Mouse (Mus musculus): ENCODE measurements around the gene Palld.

Palld gene

DNA sequence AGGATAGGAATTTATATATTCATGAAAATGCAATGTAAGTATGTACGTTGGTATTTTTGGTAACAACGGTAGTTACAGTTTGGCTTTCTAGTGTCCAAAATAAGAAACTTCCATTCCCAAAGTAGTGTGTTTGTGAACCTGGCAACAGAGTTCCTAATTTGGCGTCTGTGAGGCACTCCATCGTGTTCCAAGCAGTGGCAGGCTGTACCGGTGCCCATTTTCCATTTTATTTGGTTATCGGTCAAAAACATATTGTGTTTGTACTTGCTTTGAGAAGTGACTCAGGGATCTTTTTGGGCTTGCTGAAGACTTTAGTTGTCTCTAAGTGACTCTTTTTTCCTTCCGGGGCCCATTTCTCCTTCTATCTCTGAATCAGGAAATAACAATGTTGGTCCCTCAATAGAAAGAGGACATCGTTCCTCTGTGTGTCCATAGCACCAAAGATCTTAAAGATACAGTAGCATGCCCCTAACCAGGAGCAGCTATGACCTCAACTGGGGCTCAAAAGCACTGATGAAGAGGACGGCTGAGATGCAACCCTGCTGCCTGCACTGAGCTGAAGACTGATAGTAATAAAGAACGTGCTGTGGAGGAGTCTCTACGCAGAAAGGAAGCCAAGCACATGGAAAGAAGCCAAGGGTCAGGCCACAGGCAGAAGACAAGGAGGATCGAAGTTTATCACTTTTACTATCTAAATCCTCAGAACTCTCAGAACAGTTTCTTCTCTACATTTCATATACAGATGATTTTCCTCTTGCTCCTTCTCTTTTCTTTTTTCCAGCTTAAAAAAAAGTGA is 344.2 kb downstream of the Palld start:
- Histone ChIP-seq H3K9me3 (ENCODE audit: low read length) (no peaks in the 10 kb centered on the region), H3K4me1 (replicated peaks; ENCODE audit: low read depth, low read length) (peaks cover 9% of the 10 kb centered on the region; the same call in 1 of the 2 replicates), H3K4me3 (replicated peaks; ENCODE audit: low read length) (no peak overlapping the region), H3K36me3 (ENCODE audit: insufficient read depth, low read length) (no peaks in the 10 kb centered on the region), H3K27me3 (ENCODE audit: insufficient read depth, low read length) (peaks cover 2% of the 10 kb centered on the region; the same call in 1 of the 2 replicates)
- TF ChIP-seq POU5F1 (IDR thresholded peaks at IDR 0.05; ENCODE audit: borderline replicate concordance, low read length) (no peak), NANOG (IDR thresholded peaks at IDR 0.05; ENCODE audit: borderline replicate concordance, low read length) (no peak), CTCF (conservative IDR thresholded peaks at IDR 0.05; ENCODE audit: low read length) (no peak)

DNA sequence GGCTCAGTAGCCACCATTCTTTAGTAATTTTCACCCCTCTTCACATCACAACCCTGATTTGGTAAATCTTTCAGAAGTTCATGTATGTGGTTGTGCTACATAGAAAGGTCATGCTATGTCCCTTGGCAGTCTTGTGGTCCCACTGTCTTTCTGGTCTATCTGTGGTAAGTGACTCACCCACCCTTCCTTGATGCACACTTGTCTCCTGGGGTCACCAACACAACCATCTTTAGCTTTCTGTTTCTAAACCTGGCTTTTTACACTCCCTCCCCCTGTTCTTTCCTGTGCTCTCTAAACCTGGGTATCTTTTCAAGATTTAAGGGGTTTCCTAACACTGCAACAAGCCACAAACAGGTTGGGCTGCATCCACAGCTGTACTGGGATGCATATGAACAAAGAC is 345.5 kb downstream of the Palld start:
- peaks cover 2% of the 10 kb centered on the region; the same call in 1 of the 2 replicates for H3K27me3 ChIP-seq (ENCODE audit: insufficient read depth, low read length)
- H3K36me3 ChIP-seq (ENCODE audit: insufficient read depth, low read length): no peaks in the 10 kb centered on the region
- no peak overlapping the region for H3K4me3 ChIP-seq (replicated peaks; ENCODE audit: low read length)
- no peaks in the 10 kb centered on the region for H3K9me3 ChIP-seq (ENCODE audit: low read length)
- TF ChIP-seq POU5F1 (IDR thresholded peaks at IDR 0.05; ENCODE audit: borderline replicate concordance, low read length): no peak
- no peak for TF ChIP-seq NANOG (IDR thresholded peaks at IDR 0.05; ENCODE audit: borderline replicate concordance, low read length)
- TF ChIP-seq CTCF (conservative IDR thresholded peaks at IDR 0.05; ENCODE audit: low read length): no peak
- H3K4me1 ChIP-seq (replicated peaks; ENCODE audit: low read depth, low read length): peaks cover 13% of the 10 kb centered on the region; the same call in 1 of the 2 replicates

- Histone ChIP-seq H3K27me3 (ENCODE audit: insufficient read depth, low read length) (peaks cover 2% of the 10 kb centered on the region; the same call in 1 of the 2 replicates), H3K4me1 (replicated peaks; ENCODE audit: low read depth, low read length) (peaks cover 13% of the 10 kb centered on the region; the same call in 1 of the 2 replicates), H3K9me3 (ENCODE audit: low read length) (no peaks in the 10 kb centered on the region), H3K4me3 (replicated peaks; ENCODE audit: low read length) (no peak overlapping the region), H3K36me3 (ENCODE audit: insufficient read depth, low read length) (no peaks in the 10 kb centered on the region)
- no peak for TF ChIP-seq NANOG (IDR thresholded peaks at IDR 0.05; ENCODE audit: borderline replicate concordance, low read length)
Measured at GRCm38 (mm10) chr8:61556219-61556618, 346.3 kb downstream of the Palld start.

DNA sequence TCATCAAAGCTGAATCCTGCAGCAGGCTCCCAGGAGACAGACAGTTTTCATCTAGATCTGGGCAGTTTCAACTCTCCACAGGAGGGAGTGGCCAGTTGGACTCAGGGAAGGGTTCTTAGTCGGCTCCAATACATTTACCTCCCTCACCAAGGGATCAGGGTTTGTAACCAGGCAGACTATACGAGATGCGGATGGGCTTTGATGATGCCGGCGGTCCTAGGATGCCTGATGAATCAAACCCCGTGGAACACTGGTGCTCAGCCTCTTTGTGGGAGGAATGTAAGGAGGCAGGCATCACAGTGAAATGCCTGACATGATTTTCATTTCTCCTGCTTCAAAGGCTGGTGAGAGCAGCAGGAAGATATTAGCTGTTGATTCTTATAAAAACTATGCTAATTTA is 347.1 kb downstream of the Palld start:
- Histone ChIP-seq H3K4me1 (replicated peaks; ENCODE audit: low read depth, low read length) (peaks cover 12% of the 10 kb centered on the region), H3K9me3 (ENCODE audit: low read length) (no peaks in the 10 kb centered on the region), H3K4me3 (replicated peaks; ENCODE audit: low read length) (no peak overlapping the region), H3K27me3 (ENCODE audit: insufficient read depth, low read length) (no peaks in the 10 kb centered on the region), H3K36me3 (ENCODE audit: insufficient read depth, low read length) (no peaks in the 10 kb centered on the region)
- TF ChIP-seq NANOG (IDR thresholded peaks at IDR 0.05; ENCODE audit: borderline replicate concordance, low read length): no peak
- TF ChIP-seq CTCF (conservative IDR thresholded peaks at IDR 0.05; ENCODE audit: low read length): no peak
- TF ChIP-seq POU5F1 (IDR thresholded peaks at IDR 0.05; ENCODE audit: borderline replicate concordance, low read length): no peak

DNA sequence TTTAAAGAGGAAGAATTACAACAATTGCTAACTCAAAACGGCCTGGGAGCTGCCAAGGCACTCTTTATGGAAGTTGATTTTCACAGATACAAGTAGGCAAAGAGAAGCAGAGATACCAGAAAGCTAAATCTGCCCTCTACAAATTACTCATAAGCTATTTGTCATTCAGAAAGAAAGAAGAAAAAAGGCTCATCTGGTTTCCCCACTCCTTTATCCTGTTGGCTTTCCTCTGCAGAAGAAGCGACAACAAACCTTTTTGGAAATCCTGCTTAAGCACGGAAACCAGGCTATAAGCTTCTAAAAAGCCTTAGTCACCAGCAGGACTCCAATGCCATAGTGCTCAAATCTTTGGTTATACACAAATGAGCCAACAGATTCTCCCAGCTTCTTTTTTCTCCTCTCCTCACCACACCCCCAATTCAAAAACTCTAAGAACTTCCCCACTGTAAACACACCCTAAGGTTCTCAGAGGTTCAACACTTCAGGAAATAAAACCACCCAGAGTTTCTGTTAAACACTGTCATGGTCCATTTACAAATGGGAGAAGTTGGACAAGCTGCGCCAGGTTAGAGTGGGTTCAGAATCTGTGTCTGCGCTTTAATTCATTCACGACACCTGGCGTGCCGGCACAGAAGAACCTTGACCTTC is 349.6 kb downstream of the Palld start:
- H3K4me1 ChIP-seq (replicated peaks; ENCODE audit: low read depth, low read length): peaks cover 11% of the 10 kb centered on the region; the same call in 1 of the 2 replicates
- peaks cover 21% of the 10 kb centered on the region for H3K27me3 ChIP-seq (ENCODE audit: insufficient read depth, low read length)
- TF ChIP-seq CTCF (conservative IDR thresholded peaks at IDR 0.05; ENCODE audit: low read length): no peak
- TF ChIP-seq NANOG (IDR thresholded peaks at IDR 0.05; ENCODE audit: borderline replicate concordance, low read length): no peak
- TF ChIP-seq POU5F1 (IDR thresholded peaks at IDR 0.05; ENCODE audit: borderline replicate concordance, low read length): no peak
- no peaks in the 10 kb centered on the region for H3K36me3 ChIP-seq (ENCODE audit: insufficient read depth, low read length)
- no peak overlapping the region for H3K4me3 ChIP-seq (replicated peaks; ENCODE audit: low read length)
- H3K9me3 ChIP-seq (ENCODE audit: low read length): peaks cover 9% of the 10 kb centered on the region

GRCm38 (mm10) chr8:61552221-61552620 is 350.3 kb downstream of the Palld start:
- Histone ChIP-seq H3K36me3 (ENCODE audit: insufficient read depth, low read length) (no peaks in the 10 kb centered on the region), H3K4me1 (replicated peaks; ENCODE audit: low read depth, low read length) (peaks cover 11% of the 10 kb centered on the region; the same call in 1 of the 2 replicates), H3K4me3 (replicated peaks; ENCODE audit: low read length) (no peak overlapping the region), H3K9me3 (ENCODE audit: low read length) (peaks cover 9% of the 10 kb centered on the region), H3K27me3 (ENCODE audit: insufficient read depth, low read length) (peaks cover 22% of the 10 kb centered on the region)
- TF ChIP-seq POU5F1 (IDR thresholded peaks at IDR 0.05; ENCODE audit: borderline replicate concordance, low read length) (no peak), NANOG (IDR thresholded peaks at IDR 0.05; ENCODE audit: borderline replicate concordance, low read length) (no peak), CTCF (conservative IDR thresholded peaks at IDR 0.05; ENCODE audit: low read length) (no peak)

- peaks cover 12% of the 10 kb centered on the region; the same call in 1 of the 2 replicates for H3K4me1 ChIP-seq (replicated peaks; ENCODE audit: low read depth, low read length)
- TF ChIP-seq CTCF (conservative IDR thresholded peaks at IDR 0.05; ENCODE audit: low read length) (peak; percentile 96), POU5F1 (IDR thresholded peaks at IDR 0.05; ENCODE audit: borderline replicate concordance, low read length) (no peak)
- H3K4me3 ChIP-seq (replicated peaks; ENCODE audit: low read length): peak overlapping the region; percentile 83
- H3K27me3 ChIP-seq (ENCODE audit: insufficient read depth, low read length): peaks cover 39% of the 10 kb centered on the region
- H3K9me3 ChIP-seq (ENCODE audit: low read length): peaks cover 9% of the 10 kb centered on the region
- no peaks in the 10 kb centered on the region for H3K36me3 ChIP-seq (ENCODE audit: insufficient read depth, low read length)
Measured at GRCm38 (mm10) chr8:61550006-61550748, 352.3 kb downstream of the Palld start.

- no peak for TF ChIP-seq NANOG (IDR thresholded peaks at IDR 0.05; ENCODE audit: borderline replicate concordance, low read length)
- TF ChIP-seq POU5F1 (IDR thresholded peaks at IDR 0.05; ENCODE audit: borderline replicate concordance, low read length): no peak
- TF ChIP-seq CTCF (conservative IDR thresholded peaks at IDR 0.05; ENCODE audit: low read length): no peak
- Histone ChIP-seq H3K4me3 (replicated peaks; ENCODE audit: low read length) (peak overlapping the region; percentile 83), H3K27me3 (ENCODE audit: insufficient read depth, low read length) (peaks cover 39% of the 10 kb centered on the region), H3K36me3 (ENCODE audit: insufficient read depth, low read length) (no peaks in the 10 kb centered on the region), H3K4me1 (replicated peaks; ENCODE audit: low read depth, low read length) (peaks cover 17% of the 10 kb centered on the region; the same call in 1 of the 2 replicates), H3K9me3 (ENCODE audit: low read length) (peaks cover 9% of the 10 kb centered on the region)
Measured at GRCm38 (mm10) chr8:61549585-61549984, 352.9 kb downstream of the Palld start.

All from E14TG2a.4 (cell line).